ENCODE assay signal across 8 mouse cellular contexts in the genomic region with DNA sequence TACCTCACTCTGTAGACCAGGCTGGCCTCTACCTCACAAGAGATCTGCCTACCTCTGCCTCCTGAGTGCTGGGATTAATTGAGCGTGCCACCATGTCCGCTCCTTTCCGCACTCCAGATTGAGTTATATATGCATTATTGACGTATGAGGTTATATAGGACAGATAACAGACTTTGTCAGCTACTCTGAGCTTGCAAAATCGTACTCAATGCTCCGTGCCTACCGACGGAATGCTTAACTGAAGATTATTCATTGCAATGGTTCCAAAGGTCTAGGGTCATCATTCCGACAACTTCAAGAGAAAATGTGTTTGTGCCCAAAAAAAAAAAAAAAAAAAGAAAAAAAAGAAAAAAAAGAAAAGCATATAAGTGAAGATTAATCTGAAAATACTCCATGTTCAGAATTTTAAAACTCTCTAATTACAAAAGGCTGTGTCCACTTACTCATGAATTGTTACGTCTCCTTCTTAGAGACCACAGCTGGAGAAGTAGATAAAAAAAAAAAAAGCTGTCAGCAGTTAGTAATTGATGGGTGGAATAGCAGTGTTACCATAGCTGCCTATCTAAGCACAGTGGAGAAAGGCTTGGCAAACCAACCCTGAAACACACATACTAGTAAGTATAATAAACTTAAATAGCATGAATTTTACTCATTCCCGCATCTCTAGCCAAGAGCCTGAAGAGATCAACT. TPM values are rescaled to one million over a fixed set of nuclear protein-coding genes. Genes with fewer than 3 reads are reported as not detected.
A peak's percentile ranks its signal among the peaks of the same experiment; 100 is the strongest.
DNase-seq lines count a peak whose midpoint lies in the region; ATAC-seq lines count a peak whose summit lies in the region.

No protein-coding gene starts in this region.

- H3K27ac ChIP-seq in limb, embryonic 15.5 days = peak overlapping the region; percentile 91

- ATAC-seq in frontal cortex, adult (ENCODE audit: low TSS enrichment) = peak; percentile 21
- ATAC-seq in hematopoietic stem cell, adult 5-6 weeks (replicated peaks in 1 of 2; ENCODE audit: insufficient read depth in 1 of 2, low FRiP score in 2 of 2, low TSS enrichment in 1 of 2, low read depth in 1 of 2, poor library complexity in 2 of 2, severe bottlenecking in 2 of 2) = peak; percentile 14 to 30; a peak in 3 of 4 replicates
- ATAC-seq in limb, embryonic 15.5 days (ENCODE audit: insufficient number of reproducible peaks, low FRiP score, low TSS enrichment, low read depth) = no peak

- 70% methylated on average over 11 of the region's 11 CpGs for WGBS in limb, embryonic 15.5 days

- H3K36me3 ChIP-seq in limb, embryonic 15.5 days = no peaks in the 10 kb centered on the region

- H3K4me3 ChIP-seq in limb, embryonic 15.5 days = peak overlapping the region; percentile 71

- H3K4me1 ChIP-seq in limb, embryonic 15.5 days = peaks cover 8% of the 10 kb centered on the region; the same call in 1 of the 2 replicates

- peak overlapping the region; percentile 61; the same call in 1 of the 2 replicates for H3K9ac ChIP-seq in limb, embryonic 15.5 days

- no peak for DNase-seq in frontal cortex, postnatal 25 days (ENCODE audit: low spot score in 2 of 2)
- DNase-seq in MN1 (ENCODE audit: low spot score) = peak; percentile 19
- DNase-seq in testis, postnatal 10 days (ENCODE audit: low spot score) = peak; percentile 26
- no peak for DNase-seq in ovary, adult 18-20 months (ENCODE audit: low spot score)
- DNase-seq in ovary, postnatal 10 days (ENCODE audit: low spot score) = no peak

- H3K4me2 ChIP-seq in limb, embryonic 15.5 days = peak overlapping the region; percentile 59

- H3K9me3 ChIP-seq in limb, embryonic 15.5 days = no peaks in the 10 kb centered on the region

- no peaks in the 10 kb centered on the region for H3K27me3 ChIP-seq in limb, embryonic 15.5 days

RNA-seq across cellular contexts. Expression of a gene that starts 1.0 kb away (rescaled TPM):
- 49.6 and 56.6 TPM in 2 replicates for total RNA-seq in hematopoietic stem cell, adult 5-6 weeks (2017)
- polyA plus RNA-seq in limb, embryonic 15.5 days (2015; fragmentation: Nextera tagmentation; extraction: Ambion mirVana) = 95.1 and 109 TPM in 2 replicates

RNA-seq across cellular contexts. Expression of a gene that starts 12.8 kb away (rescaled TPM):
- total RNA-seq in hematopoietic stem cell, adult 5-6 weeks (2017) = 33.2 and 43.1 TPM in 2 replicates
- 91.4 and 91.7 TPM in 2 replicates for polyA plus RNA-seq in limb, embryonic 15.5 days (2015; fragmentation: Nextera tagmentation; extraction: Ambion mirVana)

RNA-seq across cellular contexts. Expression of a gene that starts 32.2 kb away (rescaled TPM):
- 39.1 and 45.4 TPM in 2 replicates for total RNA-seq in hematopoietic stem cell, adult 5-6 weeks (2017)
- 24.9 and 29.9 TPM in 2 replicates for polyA plus RNA-seq in limb, embryonic 15.5 days (2015; fragmentation: Nextera tagmentation; extraction: Ambion mirVana)

RNA-seq across cellular contexts. Expression of a gene that starts 42.9 kb away (rescaled TPM):
- 91.3 and 108 TPM in 2 replicates for total RNA-seq in hematopoietic stem cell, adult 5-6 weeks (2017)
- polyA plus RNA-seq in limb, embryonic 15.5 days (2015; fragmentation: Nextera tagmentation; extraction: Ambion mirVana) = 163 and 171 TPM in 2 replicates

Comparison
In these comparisons a context has a peak if more than half of its experiments do, and no peak if none do; other contexts are left out.
1. DNase-seq: peak in MN1 (single experiment) and testis, postnatal 10 days (single experiment); none in frontal cortex, postnatal 25 days (0 of 2), ovary, adult 18-20 months (single experiment) and ovary, postnatal 10 days (single experiment).